Comparison of ENCODE assay signal across 1 mouse cellular context in the genomic region with DNA sequence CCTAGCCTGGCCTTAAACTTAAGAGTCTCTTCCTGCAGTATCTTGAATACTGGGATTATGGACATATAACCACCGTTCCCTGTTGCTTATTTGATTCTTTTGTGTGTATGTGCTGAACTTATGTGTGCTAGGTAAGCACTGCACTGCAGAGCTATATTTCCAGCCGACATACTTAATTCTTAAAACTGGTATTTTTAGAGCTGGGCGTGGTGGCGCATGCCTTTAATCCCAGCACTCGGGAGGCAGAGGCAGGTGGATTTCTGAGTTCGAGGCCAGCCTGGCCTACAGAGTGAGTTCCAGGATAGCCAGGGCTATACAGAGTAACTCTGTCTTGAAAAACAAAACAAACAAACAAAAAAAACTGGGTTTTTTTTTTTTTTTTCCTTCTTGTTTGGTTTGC.
TF ChIP-seq lines count a peak whose summit lies in the region.

No protein-coding gene starts in this region.

TF ChIP-seq in MEL, 35 proteins besides CTCF, POLR2A, EP300 and RAD21:
- TF ChIP-seq TBP (IDR thresholded peaks at IDR 0.05; ENCODE audit: low read depth, low read length) = peak; percentile 58; the same call in 1 of the 2 replicates
